Mouse (Mus musculus): ENCODE measurements around the gene Lce1j.

The Lce1j gene

DNA sequence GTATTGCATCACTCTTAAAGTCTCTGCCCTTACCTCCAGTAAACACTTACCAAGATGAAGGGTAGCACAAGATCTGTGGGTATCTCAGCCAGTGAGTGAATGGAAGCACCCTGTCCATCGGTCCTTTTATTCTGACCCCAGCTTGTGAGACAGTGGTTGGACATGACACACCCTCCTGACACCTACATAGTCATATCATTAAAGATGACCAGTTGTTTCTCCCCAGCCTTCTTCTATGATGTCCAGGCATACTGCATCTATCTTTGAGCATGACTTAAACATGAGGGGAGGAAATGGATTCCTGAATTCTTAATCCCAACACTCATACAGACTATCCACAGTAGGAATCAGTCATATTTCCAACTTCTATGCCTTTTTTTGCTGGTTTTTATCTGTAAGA, at the start of gene Lce1j:
Gene Lce1j (minus strand): TSS at position 101 of the 400 bp plus-strand sequence.
- ChIA-PET CTCF (no interaction called here), POLR2A (no interaction called here)

DNA sequence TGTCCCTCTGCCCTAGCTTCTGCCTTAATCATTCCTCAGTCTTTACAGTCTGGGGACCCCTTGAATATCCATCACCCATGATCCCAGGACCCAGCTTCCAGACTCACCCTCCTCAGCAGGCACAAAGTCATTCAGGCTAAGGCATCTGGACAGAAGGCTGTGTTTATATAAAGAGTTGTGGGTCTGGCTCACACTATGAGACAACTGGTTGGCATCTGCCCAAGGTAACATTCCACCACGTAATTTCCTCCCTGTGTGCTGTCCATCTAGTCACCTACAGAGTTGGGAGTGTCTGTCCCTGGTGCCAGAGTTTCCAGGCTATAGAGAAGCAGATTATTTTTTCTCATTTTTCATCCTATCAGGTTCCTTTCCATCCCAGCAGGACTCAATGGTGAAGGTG, 36.8 kb upstream of the Lce1j start, which contains the start of gene Kprp:
Gene Kprp (minus strand): TSS at position 140 of the 400 bp plus-strand sequence.
- CTCF ChIA-PET = interaction anchor here in 1 of 4 experiments (1.8 kb wide), 1 partner anchor 77 kb away, joined by 4 read pairs; no protein-coding TSS in a partner anchor

DNA sequence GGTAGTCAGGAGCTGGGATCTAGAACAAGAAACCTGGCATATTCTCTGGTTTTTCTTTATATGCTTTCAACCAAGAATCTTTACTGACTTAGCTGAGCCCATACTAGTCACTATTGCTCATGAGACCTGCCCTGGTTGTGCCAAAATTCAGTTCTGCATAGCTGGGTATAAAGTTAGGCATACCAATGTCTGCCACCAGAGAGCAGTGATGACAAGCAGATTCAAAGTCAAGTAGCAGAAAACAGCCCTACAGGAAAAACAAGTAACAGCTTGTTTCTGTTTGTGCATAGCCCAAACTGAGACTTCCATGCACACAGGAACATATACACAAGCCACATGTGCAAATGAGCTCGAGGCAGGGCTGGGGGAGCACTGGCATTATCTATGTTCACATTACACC, 35.5 kb upstream of the Lce1j start:
- POLR2A ChIA-PET = no interaction called here
- CTCF ChIA-PET = interaction anchor here in 3 of 4 experiments (0.7 to 1.8 kb wide), 4 partner anchors 78 to 675 kb away, joined by 3 to 4 read pairs (median 3); no protein-coding TSS in a partner anchor

More for the DNA sequence above, 36.8 kb upstream of the Lce1j start, which contains the start of gene Kprp:
- POLR2A ChIA-PET = no interaction called here

DNA sequence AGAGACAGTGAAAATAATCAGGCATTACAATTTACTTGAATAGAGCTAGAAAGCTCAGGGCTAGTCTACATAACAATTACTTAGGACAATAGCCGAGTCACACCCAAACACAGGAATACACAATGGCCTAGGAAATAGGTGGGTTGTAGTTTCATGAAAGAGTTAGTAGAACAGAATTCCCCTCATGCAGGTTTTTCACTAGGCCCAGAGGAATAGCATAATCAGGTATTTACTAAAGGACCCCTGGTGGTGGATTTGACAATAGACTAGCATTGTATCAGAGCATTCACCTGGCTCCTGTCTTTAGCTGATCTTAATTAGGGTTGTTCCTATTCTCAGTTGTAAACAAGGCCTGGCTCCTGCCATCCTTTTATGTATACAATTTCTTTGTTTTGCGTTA, 25.7 kb upstream of the Lce1j start:
- ChIA-PET POLR2A (interaction anchor here in 1 of 4 experiments (0.6 kb wide), 1 partner anchor 1204 kb away, joined by 3 read pairs; no protein-coding TSS in a partner anchor), CTCF (interaction anchor here in 1 of 4 experiments (0.6 kb wide), 1 partner anchor 180 kb away, joined by 3 read pairs; no protein-coding TSS in a partner anchor)

DNA sequence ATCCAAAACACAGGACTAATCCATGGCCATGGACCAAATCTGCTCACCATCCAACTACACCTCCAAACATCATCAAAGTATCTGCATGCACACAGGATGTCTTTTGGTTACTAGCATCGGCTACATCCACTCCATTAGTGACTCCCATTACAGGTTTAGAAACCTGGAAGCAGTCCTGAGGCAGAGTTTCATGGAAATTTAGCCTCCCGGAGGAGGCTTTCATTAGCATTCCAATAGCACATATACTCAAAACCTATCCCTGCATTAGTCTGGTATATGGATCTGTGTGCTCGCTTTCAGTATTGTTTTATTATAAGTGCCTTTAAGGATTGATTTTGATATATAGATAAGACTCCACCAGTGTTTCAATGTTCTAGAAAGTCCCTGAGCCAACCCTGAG, 25.3 kb upstream of the Lce1j start:
- CTCF ChIA-PET = no interaction called here
- POLR2A ChIA-PET = interaction anchor here in 1 of 4 experiments (0.6 kb wide), 1 partner anchor 1203 kb away, joined by 3 read pairs; no protein-coding TSS in a partner anchor

DNA sequence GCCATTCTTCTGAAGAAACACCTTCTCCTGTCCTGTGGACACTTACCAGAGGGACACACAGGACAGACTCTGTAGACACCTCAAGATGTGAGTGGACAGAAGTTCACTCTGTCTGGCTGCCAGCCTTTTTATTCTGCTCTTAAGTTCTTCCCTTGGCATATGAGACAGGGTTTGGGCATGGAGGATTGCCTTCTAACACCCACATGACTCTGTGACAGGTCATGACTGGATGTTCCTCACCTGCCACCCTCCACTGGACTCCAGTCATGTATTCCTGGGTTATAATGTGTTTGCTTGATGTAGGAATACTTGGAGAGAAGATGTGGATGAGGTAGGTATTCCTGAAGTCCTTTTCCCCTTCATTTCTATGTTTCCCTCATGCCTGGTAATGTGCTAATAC, 17.5 kb upstream of the Lce1j start, which contains the start of gene Lce1k:
Gene Lce1k (minus strand): TSS at position 101 of the 400 bp plus-strand sequence.
- POLR2A ChIA-PET = no interaction called here
- CTCF ChIA-PET = no interaction called here

DNA sequence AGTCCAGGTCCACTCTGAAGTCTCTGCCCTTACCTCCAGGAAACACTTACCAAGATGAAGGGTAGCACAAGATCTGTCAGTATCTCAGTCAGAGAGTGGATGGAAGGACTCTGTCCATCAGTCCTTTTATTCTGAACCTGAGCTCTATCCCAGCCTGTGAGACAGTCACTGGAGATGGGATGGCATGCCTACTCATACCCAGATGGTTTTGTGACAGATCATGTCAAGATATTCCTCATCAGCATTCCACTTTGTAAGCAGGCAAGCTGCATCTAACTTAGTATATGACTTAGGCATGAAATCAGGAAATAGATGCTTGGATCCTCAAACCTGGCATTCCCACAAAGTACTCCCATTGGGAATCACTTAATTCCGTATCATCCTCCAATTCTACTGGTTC, 11.5 kb downstream of the Lce1j start, which contains the start of gene Lce1i:
Gene Lce1i (minus strand): TSS at position 101 of the 400 bp plus-strand sequence.
- ChIA-PET POLR2A (no interaction called here), CTCF (no interaction called here)

DNA sequence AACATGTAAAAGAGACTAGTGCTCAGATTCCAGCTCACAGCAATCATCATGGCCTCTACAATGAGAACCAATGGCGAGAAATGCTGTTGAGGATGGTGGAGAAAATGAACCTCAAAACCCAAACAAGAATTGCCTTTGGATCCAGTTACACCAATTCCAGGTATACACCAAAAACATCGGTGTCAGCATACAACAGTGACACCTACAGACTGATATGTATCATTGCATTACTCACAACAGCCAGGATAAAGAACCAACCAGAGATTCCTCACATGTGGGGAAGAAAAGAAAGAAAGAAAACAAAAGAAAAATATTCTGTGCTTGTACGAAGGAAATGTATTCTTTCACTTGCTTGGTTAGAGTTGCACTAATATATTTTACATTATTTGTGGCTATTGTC, 18.7 kb downstream of the Lce1j start:
- ChIA-PET CTCF (no interaction called here), POLR2A (no interaction called here)

DNA sequence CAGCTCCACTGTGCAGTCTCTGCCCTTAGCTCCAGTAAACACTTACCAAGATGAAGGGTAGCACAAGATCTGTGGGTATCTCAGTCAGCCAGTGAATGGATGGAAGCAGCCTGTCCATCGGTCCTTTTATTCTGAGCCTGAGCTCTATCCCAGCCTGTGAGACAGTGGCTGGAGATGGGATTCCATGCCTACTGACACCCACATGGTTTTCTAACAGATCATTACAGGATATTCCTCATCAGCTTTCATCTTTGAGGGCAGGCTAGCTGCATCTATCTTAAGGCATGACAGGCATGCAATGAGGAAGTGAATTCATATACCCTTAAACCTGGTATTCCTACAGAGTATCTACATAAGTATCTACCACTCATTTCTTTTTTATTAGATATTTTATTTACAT, 25.3 kb downstream of the Lce1j start, which contains the start of gene Lce1h:
Gene Lce1h (minus strand): TSS at position 101 of the 400 bp plus-strand sequence.
- POLR2A ChIA-PET = interaction anchor here in 1 of 4 experiments (0.7 kb wide), 1 partner anchor 169 kb away, joined by 7 read pairs; no protein-coding TSS in a partner anchor

DNA sequence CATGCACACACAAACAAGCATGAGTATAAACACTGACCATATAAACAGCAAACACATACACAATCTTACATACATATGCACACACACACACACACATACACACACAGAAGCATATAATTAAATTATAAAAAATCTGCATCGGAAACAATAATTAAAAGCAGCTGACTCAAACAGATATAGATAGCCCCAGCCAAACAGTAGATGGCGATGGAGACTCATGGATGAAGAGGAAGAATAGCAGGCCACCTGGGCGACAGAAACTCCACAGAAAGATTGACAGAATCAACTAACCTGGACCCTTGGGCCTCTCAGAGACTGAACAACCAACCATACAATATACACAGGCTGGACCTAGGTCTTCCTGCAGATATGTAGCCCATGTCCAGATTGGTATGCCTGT, 37.1 kb downstream of the Lce1j start:
- POLR2A ChIA-PET = no interaction called here
- CTCF ChIA-PET = interaction anchor here in 1 of 4 experiments (1.3 kb wide), 1 partner anchor 278 kb away, joined by 4 read pairs; no protein-coding TSS in a partner anchor

More for the DNA sequence above, 25.3 kb downstream of the Lce1j start, which contains the start of gene Lce1h:
- CTCF ChIA-PET = interaction anchor here in 3 of 4 experiments (0.6 to 1.0 kb wide), 4 partner anchors 9 to 1373 kb away, joined by 3 to 5 read pairs (median 4); no protein-coding TSS in a partner anchor

DNA sequence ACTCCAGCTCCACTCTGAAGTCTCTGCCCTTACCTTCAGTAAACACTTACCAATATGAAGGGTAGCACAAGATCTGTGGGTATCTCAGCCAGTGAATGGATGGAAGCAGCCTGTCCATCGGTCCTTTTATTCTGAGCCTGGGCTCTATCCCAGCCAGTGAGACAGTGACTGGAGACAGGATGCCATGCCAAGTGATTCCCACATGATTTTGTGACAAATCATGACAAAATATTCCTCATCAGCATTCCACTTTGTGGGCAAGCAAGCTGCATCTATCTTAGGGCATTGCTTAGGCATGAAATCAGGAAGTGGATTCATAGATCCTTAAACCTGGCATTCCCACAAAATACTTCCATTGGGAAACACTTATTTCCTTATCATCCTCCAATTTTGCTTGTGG, 38.1 kb downstream of the Lce1j start, which contains the start of gene Lce1g:
Gene Lce1g (minus strand): TSS at position 101 of the 400 bp plus-strand sequence.
- CTCF ChIA-PET = no interaction called here
- POLR2A ChIA-PET = no interaction called here

DNA sequence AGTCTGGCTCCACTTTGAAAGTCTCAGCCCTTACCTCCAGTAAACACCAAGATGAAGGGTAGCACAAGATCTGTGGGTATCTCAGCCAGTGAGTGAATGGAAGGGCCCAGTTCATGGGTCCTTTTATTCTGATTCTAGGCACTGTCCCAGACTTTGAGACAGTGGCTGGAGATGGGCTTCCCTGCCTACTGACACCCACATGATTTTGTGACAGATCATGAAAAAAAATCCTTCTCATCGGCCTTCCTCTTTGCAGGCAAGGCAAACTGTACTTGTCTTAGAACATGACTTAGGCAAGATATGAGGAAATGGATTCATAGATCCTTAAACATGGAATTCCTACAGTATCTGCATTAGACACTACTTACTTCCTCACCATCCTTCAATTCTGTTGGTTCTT, 51.3 kb downstream of the Lce1j start, which contains the start of gene Gm38119:
Gene Gm38119 (minus strand): TSS at position 101 of the 400 bp plus-strand sequence.
- ChIA-PET POLR2A (no interaction called here), CTCF (no interaction called here)
